Mouse (Mus musculus): ENCODE measurements around the gene Syngr4.

DNA sequence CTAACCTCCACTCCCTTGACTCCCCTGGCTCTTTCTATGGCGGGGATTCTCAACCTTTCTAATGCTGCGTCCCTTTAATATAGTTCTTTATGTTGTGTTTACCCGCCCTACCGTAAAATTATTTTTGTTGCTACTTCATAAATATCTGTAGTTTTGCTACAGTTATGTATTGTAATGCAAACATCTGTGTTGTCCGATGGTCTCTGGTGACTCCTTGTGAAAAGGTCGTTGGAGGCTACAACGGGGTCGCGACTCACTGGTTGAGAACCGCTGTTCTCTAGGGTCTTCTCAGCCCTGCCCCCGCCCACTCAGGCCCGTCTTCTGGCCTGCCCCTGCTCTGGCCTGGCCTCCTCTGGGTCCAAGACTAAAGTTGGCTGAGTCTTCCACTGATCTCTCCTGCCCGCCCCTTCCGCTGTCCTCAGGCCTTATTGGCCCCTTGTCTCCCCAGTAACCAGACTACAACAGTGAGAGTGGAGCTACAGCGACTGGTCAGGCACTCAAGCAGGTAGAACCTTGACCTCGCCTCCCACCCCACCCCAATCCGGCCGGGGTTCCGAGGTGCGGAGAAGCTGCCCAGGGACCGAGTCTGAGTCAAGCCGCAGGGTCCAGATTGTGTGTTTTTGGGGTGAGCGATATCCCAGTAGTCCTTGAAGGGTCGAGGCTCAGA lies 27.4 kb upstream of the Syngr4 start, which contains the start of gene Ccdc114:
- TF ChIP-seq CTCF (conservative IDR thresholded peaks at IDR 0.05; ENCODE audit: low read length) (no peak), POU5F1 (IDR thresholded peaks at IDR 0.05; ENCODE audit: borderline replicate concordance, low read length) (no peak)

All from E14TG2a.4 (cell line).